Mouse (Mus musculus): ENCODE measurements at regions not wholly inside any gene's neighbourhood (a gene's known extent, or its start where the extent isn't known, plus 50 kb on each side); places are given as distances from the start of the nearest gene placed in this dataset.

DNA sequence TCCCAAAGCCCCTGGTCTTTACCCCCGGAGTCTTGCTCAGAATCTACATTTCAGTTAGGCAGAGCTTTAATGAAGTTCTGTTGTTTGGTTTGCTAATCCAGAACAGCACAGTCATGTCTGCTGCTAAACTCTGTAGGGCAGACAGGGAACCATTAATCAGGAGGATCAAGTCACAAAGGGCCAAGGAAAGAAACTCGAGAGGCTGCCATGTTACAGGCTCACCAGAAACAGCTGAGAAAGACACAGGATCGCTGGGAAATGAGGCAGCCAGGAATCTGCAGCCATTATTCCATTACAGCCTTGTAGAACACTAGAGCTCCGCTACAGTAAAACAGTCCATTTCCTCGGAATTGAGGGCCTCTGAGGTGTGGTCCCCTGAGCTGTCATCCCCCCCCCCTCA, 121.1 kb upstream of the Cops8 start:
- Histone ChIP-seq H3K4me3 (ENCODE audit: control insufficient read depth, insufficient read depth, low read length) (no peak overlapping the region), H3K27ac (ENCODE audit: control insufficient read depth, insufficient read depth, low read length) (no peak overlapping the region), H3K36me3 (ENCODE audit: control insufficient read depth, insufficient read depth, low read length) (no peaks in the 10 kb centered on the region), H3K4me1 (replicated peaks; ENCODE audit: control insufficient read depth, insufficient read depth, low read length) (no peaks in the 10 kb centered on the region), H3K27me3 (ENCODE audit: control insufficient read depth, insufficient read depth, low read length) (no peaks in the 10 kb centered on the region)
- DNase-seq, result no peak
- no peak for TF ChIP-seq POLR2A (IDR thresholded peaks at IDR 0.05; ENCODE audit: control insufficient read depth, extremely low read depth, insufficient read depth, low read length, poor library complexity)
- TF ChIP-seq CTCF (IDR thresholded peaks at IDR 0.05; ENCODE audit: borderline replicate concordance, control insufficient read depth, extremely low read depth, insufficient read depth, low read length, poor library complexity), result no peak
- WGBS, result 86% methylated on average over 5 of the region's 5 CpGs

DNA sequence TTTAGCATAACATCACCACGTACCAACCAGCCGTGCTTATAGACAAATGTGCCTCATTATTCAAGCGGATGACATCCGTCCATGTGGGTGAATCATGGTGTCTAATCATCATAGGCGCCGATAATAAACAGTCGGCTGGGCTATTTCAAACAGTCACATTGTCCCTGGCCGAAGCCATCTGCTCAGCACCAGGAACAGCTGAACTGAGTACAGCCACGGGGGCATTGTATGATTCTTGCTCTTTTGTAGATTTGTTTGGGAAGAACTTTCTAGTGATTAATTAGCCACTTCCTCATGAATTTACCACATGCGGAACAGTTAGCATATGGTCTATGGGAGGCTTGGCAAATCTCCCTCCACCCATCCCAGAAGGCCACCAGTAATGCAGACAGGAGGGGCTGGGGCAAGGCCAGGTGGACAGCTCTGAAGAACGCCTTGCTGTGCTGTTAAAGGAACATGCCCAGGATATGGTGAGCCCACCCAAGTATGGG, 116.4 kb upstream of the Cops8 start:
- no peak for DNase-seq
- no peak for TF ChIP-seq POLR2A (IDR thresholded peaks at IDR 0.05; ENCODE audit: control insufficient read depth, extremely low read depth, insufficient read depth, low read length, poor library complexity)
- TF ChIP-seq CTCF (IDR thresholded peaks at IDR 0.05; ENCODE audit: borderline replicate concordance, control insufficient read depth, extremely low read depth, insufficient read depth, low read length, poor library complexity), result no peak
- Histone ChIP-seq H3K27me3 (ENCODE audit: control insufficient read depth, insufficient read depth, low read length) (no peaks in the 10 kb centered on the region), H3K4me3 (ENCODE audit: control insufficient read depth, insufficient read depth, low read length) (no peak overlapping the region), H3K27ac (ENCODE audit: control insufficient read depth, insufficient read depth, low read length) (no peak overlapping the region), H3K36me3 (ENCODE audit: control insufficient read depth, insufficient read depth, low read length) (no peaks in the 10 kb centered on the region), H3K4me1 (replicated peaks; ENCODE audit: control insufficient read depth, insufficient read depth, low read length) (no peaks in the 10 kb centered on the region)
- 75% methylated on average over 11 of the region's 11 CpGs for WGBS

DNA sequence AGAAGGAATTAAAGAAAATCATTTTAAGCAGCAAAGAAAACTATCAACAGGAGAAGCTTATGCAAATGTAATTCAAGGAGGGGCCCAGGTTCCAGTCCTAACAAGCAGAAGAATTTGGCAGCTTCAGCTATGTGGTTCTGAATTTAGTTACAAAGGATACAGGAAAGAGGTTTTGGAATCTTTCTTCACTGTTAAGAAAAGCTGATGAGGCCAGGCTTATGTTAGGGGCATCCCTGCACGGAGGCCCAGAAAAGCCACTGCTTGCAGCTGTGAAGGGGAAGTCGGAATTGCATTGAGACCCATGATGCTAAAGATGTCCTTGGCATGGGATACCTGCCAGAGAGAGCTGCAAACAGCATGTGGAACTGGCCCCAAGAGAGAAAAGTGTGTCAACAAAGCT, 114.9 kb upstream of the Cops8 start:
- Histone ChIP-seq H3K4me1 (replicated peaks; ENCODE audit: control insufficient read depth, insufficient read depth, low read length) (no peaks in the 10 kb centered on the region), H3K27me3 (ENCODE audit: control insufficient read depth, insufficient read depth, low read length) (no peaks in the 10 kb centered on the region), H3K4me3 (ENCODE audit: control insufficient read depth, insufficient read depth, low read length) (no peak overlapping the region), H3K36me3 (ENCODE audit: control insufficient read depth, insufficient read depth, low read length) (no peaks in the 10 kb centered on the region), H3K27ac (ENCODE audit: control insufficient read depth, insufficient read depth, low read length) (no peak overlapping the region)
- no peak for DNase-seq
- TF ChIP-seq POLR2A (IDR thresholded peaks at IDR 0.05; ENCODE audit: control insufficient read depth, extremely low read depth, insufficient read depth, low read length, poor library complexity) (no peak), CTCF (IDR thresholded peaks at IDR 0.05; ENCODE audit: borderline replicate concordance, control insufficient read depth, extremely low read depth, insufficient read depth, low read length, poor library complexity) (no peak)
- WGBS, result 93% methylated on average over 2 of the region's 2 CpGs

DNA sequence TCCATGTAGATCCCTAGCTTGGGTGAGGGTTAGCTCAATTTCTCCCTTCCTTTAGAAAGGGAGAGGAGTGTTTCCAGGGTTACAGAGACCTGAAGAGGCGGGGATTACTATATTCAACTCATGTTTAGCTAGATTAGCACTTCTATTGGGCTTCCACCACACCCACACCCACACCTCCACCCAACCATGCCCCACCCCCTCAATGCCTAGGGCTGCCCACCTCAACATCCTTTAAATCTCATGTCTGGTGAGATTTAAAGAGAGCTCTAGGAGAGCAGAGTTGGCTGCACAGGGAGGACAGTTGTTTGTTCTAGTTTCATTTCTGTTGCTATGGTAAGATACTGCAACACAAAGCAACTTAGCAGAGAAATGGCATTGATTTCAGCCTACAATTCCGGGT, 113.8 kb upstream of the Cops8 start:
- no peak for DNase-seq
- no peaks in the 10 kb centered on the region for H3K4me1 ChIP-seq (replicated peaks; ENCODE audit: control insufficient read depth, insufficient read depth, low read length)
- H3K27ac ChIP-seq (ENCODE audit: control insufficient read depth, insufficient read depth, low read length), result no peak overlapping the region
- no peak overlapping the region for H3K4me3 ChIP-seq (ENCODE audit: control insufficient read depth, insufficient read depth, low read length)
- TF ChIP-seq CTCF (IDR thresholded peaks at IDR 0.05; ENCODE audit: borderline replicate concordance, control insufficient read depth, extremely low read depth, insufficient read depth, low read length, poor library complexity), result no peak
- TF ChIP-seq POLR2A (IDR thresholded peaks at IDR 0.05; ENCODE audit: control insufficient read depth, extremely low read depth, insufficient read depth, low read length, poor library complexity), result no peak
- 80% methylated on average over 2 of the region's 2 CpGs for WGBS
- H3K27me3 ChIP-seq (ENCODE audit: control insufficient read depth, insufficient read depth, low read length), result no peaks in the 10 kb centered on the region
- no peaks in the 10 kb centered on the region for H3K36me3 ChIP-seq (ENCODE audit: control insufficient read depth, insufficient read depth, low read length)

DNA sequence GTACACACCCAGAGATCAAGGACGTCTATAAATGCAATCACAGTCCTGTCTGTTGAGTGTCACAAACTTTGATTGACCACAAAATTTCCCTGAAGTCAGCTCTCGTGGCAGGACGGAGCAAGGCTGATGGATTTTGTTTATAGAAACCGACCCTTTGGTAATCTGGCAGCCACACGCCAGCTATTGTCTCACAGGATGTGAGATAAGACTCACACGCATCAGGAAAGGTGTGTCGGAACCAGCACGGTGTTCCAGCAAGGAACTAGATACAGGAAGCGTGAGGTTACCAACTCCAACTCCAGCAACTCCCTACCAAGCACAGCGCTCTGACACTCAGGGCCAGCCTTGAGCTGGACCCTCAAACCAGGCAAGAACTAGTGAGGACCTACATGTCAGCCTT, 112.4 kb upstream of the Cops8 start:
- TF ChIP-seq POLR2A (IDR thresholded peaks at IDR 0.05; ENCODE audit: control insufficient read depth, extremely low read depth, insufficient read depth, low read length, poor library complexity) (no peak), CTCF (IDR thresholded peaks at IDR 0.05; ENCODE audit: borderline replicate concordance, control insufficient read depth, extremely low read depth, insufficient read depth, low read length, poor library complexity) (no peak)
- no peaks in the 10 kb centered on the region for H3K36me3 ChIP-seq (ENCODE audit: control insufficient read depth, insufficient read depth, low read length)
- no peaks in the 10 kb centered on the region for H3K4me1 ChIP-seq (replicated peaks; ENCODE audit: control insufficient read depth, insufficient read depth, low read length)
- no peaks in the 10 kb centered on the region for H3K27me3 ChIP-seq (ENCODE audit: control insufficient read depth, insufficient read depth, low read length)
- H3K27ac ChIP-seq (ENCODE audit: control insufficient read depth, insufficient read depth, low read length), result no peak overlapping the region
- no peak overlapping the region for H3K4me3 ChIP-seq (ENCODE audit: control insufficient read depth, insufficient read depth, low read length)
- WGBS, result 38% methylated on average over 10 of the region's 10 CpGs
- DNase-seq, result no peak

DNA sequence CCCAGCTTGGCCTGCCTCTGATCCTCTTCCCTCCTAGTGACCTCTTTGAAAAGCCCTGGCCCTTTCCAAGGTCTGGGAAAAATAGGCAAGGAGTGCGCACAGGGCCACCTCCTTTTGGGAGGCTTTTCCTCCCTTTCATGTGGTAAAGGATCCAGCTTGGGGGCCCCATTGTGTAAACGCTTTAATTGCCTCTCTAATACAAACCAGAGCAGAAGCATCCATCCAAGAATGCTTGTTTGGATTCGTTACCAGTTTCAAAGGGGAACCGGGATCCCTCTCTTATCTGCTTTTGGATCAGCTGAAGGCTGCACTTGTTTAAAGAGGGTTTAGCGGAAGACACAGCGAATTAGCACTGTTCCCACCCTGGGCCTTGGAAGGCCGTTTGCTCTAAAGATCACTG, 109.3 kb upstream of the Cops8 start:
- WGBS, result 45% methylated on average over 7 of the region's 7 CpGs
- no peak overlapping the region for H3K27ac ChIP-seq (ENCODE audit: control insufficient read depth, insufficient read depth, low read length)
- H3K4me1 ChIP-seq (replicated peaks; ENCODE audit: control insufficient read depth, insufficient read depth, low read length), result no peaks in the 10 kb centered on the region
- no peak overlapping the region for H3K4me3 ChIP-seq (ENCODE audit: control insufficient read depth, insufficient read depth, low read length)
- DNase-seq, result no peak
- no peaks in the 10 kb centered on the region for H3K36me3 ChIP-seq (ENCODE audit: control insufficient read depth, insufficient read depth, low read length)
- TF ChIP-seq POLR2A (IDR thresholded peaks at IDR 0.05; ENCODE audit: control insufficient read depth, extremely low read depth, insufficient read depth, low read length, poor library complexity) (no peak), CTCF (IDR thresholded peaks at IDR 0.05; ENCODE audit: borderline replicate concordance, control insufficient read depth, extremely low read depth, insufficient read depth, low read length, poor library complexity) (no peak)
- H3K27me3 ChIP-seq (ENCODE audit: control insufficient read depth, insufficient read depth, low read length), result no peaks in the 10 kb centered on the region

DNA sequence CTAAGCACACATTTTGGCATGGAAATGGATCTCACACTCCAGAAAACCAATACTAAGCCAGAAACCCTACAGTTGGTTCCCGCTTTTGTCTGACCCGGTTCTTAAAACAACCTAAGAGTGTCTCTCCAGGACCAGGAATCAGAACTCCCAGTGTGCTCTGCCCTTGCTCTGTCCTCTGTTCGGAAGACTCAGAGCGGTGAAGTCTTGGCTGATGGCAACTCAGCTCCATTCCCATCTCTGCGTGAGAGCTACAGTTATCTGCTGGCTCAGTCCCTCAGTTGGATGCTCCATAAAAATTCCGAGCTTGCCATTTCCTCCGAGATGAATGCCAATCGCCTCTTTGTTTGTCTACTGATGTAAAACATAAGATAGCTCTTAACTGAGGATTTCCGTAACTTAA, 107.6 kb upstream of the Cops8 start:
- TF ChIP-seq CTCF (IDR thresholded peaks at IDR 0.05; ENCODE audit: borderline replicate concordance, control insufficient read depth, extremely low read depth, insufficient read depth, low read length, poor library complexity) (no peak), POLR2A (IDR thresholded peaks at IDR 0.05; ENCODE audit: control insufficient read depth, extremely low read depth, insufficient read depth, low read length, poor library complexity) (no peak)
- Histone ChIP-seq H3K27me3 (ENCODE audit: control insufficient read depth, insufficient read depth, low read length) (no peaks in the 10 kb centered on the region), H3K4me3 (ENCODE audit: control insufficient read depth, insufficient read depth, low read length) (no peak overlapping the region), H3K36me3 (ENCODE audit: control insufficient read depth, insufficient read depth, low read length) (no peaks in the 10 kb centered on the region), H3K4me1 (replicated peaks; ENCODE audit: control insufficient read depth, insufficient read depth, low read length) (no peaks in the 10 kb centered on the region), H3K27ac (ENCODE audit: control insufficient read depth, insufficient read depth, low read length) (no peak overlapping the region)
- WGBS, result 86% methylated on average over 9 of the region's 9 CpGs
- DNase-seq, result no peak
